20 mouse cellular contexts compared by ENCODE assay signal in genomic region chr14:26981494-26982149, GRCm38 (mm10). TPM values are rescaled to one million over a fixed set of nuclear protein-coding genes. Genes with fewer than 3 reads are reported as not detected.
DNase-seq lines count a peak whose midpoint lies in the region; ATAC-seq and TF ChIP-seq lines count a peak whose summit lies in the region.
"Had no signal": no experiment of that assay in that cellular context is flagged by ENCODE, and none has a peak within 500 bp of the region (broad histone marks: within the 10 kb centered on the region; RNA-seq: fewer than 3 reads in every experiment).

No protein-coding gene starts in this region.

- no peaks in the 10 kb centered on the region for H3K27me3 ChIP-seq in heart, embryonic 10.5 days (ENCODE audit: insufficient read depth, poor library complexity, severe bottlenecking)
- no peaks in the 10 kb centered on the region for H3K27me3 ChIP-seq in kidney, postnatal 0 days (ENCODE audit: insufficient read depth, low read length)
- no peaks in the 10 kb centered on the region for H3K27me3 ChIP-seq in kidney, embryonic 14.5 days (ENCODE audit: control insufficient read depth, insufficient read depth, low read length)
- H3K27me3 ChIP-seq in E14TG2a.4 (ENCODE audit: insufficient read depth, low read length): peaks cover 4% of the 10 kb centered on the region; the same call in 1 of the 2 replicates
- H3K27me3 ChIP-seq: forebrain, embryonic 15.5 days; heart, embryonic 12.5 days had no signal

- no peak overlapping the region for H3K4me3 ChIP-seq in heart, embryonic 10.5 days
- H3K4me3 ChIP-seq in kidney, postnatal 0 days (replicated peaks; ENCODE audit: low read depth, low read length): no peak overlapping the region
- no peak overlapping the region for H3K4me3 ChIP-seq in kidney, embryonic 14.5 days (ENCODE audit: low read length)
- 0 out of 2 replicates have a peak overlapping the region, but pooled peaks have one; percentile 37 for H3K4me3 ChIP-seq in E14TG2a.4 (replicated peaks; ENCODE audit: low read length)
- H3K4me3 ChIP-seq: embryonic facial prominence, embryonic 10.5 days; erythroblast, embryonic 14.5 days; forebrain, embryonic 15.5 days; heart, embryonic 12.5 days; liver, embryonic 12.5 days had no signal

- H3K4me2 ChIP-seq in kidney, postnatal 0 days (ENCODE audit: low read length): no peak overlapping the region
- H3K4me2 ChIP-seq in kidney, embryonic 14.5 days (replicated peaks; ENCODE audit: low read depth, low read length): no peak overlapping the region
- H3K4me2 ChIP-seq: forebrain, embryonic 15.5 days; heart, embryonic 12.5 days; liver, embryonic 12.5 days; midbrain, embryonic 11.5 days had no signal

- ATAC-seq in kidney, postnatal 0 days (replicated peaks; ENCODE audit: low FRiP score, low read depth): no peak
- no peak for ATAC-seq in kidney, embryonic 14.5 days (ENCODE audit: low FRiP score, low TSS enrichment)
- ATAC-seq: forebrain, embryonic 15.5 days; inflammation-experienced regulatory T-cells, adult 6 months; liver, embryonic 12.5 days had no signal

- peak; percentile 63 for TF ChIP-seq CTCF in kidney, postnatal 0 days (IDR thresholded peaks at IDR 0.05; ENCODE audit: low read depth)
- no peak for TF ChIP-seq CTCF in E14TG2a.4 (conservative IDR thresholded peaks at IDR 0.05; ENCODE audit: low read length)

- no peak overlapping the region for H3K27ac ChIP-seq in heart, embryonic 10.5 days
- no peak overlapping the region for H3K27ac ChIP-seq in kidney, postnatal 0 days
- H3K27ac ChIP-seq in kidney, embryonic 14.5 days (ENCODE audit: low read depth, low read length): no peak overlapping the region
- H3K27ac ChIP-seq: embryonic facial prominence, embryonic 10.5 days; forebrain, embryonic 15.5 days; liver, embryonic 12.5 days had no signal

- H3K9me3 ChIP-seq in heart, embryonic 10.5 days: peaks cover 5% of the 10 kb centered on the region; the same call in 1 of the 2 replicates
- H3K9me3 ChIP-seq in kidney, postnatal 0 days (replicated peaks; ENCODE audit: low read length): no peaks in the 10 kb centered on the region
- H3K9me3 ChIP-seq in kidney, embryonic 14.5 days (ENCODE audit: control insufficient read depth, low read length): peaks cover 7% of the 10 kb centered on the region; the same call in 1 of the 2 replicates
- peaks cover 7% of the 10 kb centered on the region for H3K9me3 ChIP-seq in E14TG2a.4 (ENCODE audit: low read length)
- H3K9me3 ChIP-seq: G1E; liver, embryonic 12.5 days had no signal

- 60% methylated on average over 5 of the region's 5 CpGs for WGBS in heart, embryonic 10.5 days
- 75% methylated on average over 5 of the region's 5 CpGs for WGBS in kidney, postnatal 0 days
- 69% methylated on average over 5 of the region's 5 CpGs for WGBS in kidney, embryonic 14.5 days

- peaks cover 4% of the 10 kb centered on the region for H3K36me3 ChIP-seq in heart, embryonic 10.5 days
- H3K36me3 ChIP-seq in kidney, postnatal 0 days (ENCODE audit: insufficient read depth, low read length): no peaks in the 10 kb centered on the region
- no peaks in the 10 kb centered on the region for H3K36me3 ChIP-seq in kidney, embryonic 14.5 days (ENCODE audit: control insufficient read depth, insufficient read depth, low read length)
- H3K36me3 ChIP-seq in E14TG2a.4 (ENCODE audit: insufficient read depth, low read length): no peaks in the 10 kb centered on the region
- H3K36me3 ChIP-seq: embryonic facial prominence, embryonic 10.5 days; forebrain, embryonic 15.5 days; G1E; heart, embryonic 12.5 days; liver, embryonic 12.5 days had no signal

- no peak overlapping the region for H3K9ac ChIP-seq in kidney, postnatal 0 days (ENCODE audit: low read depth, low read length)
- H3K9ac ChIP-seq in kidney, embryonic 14.5 days (ENCODE audit: low read depth, low read length): no peak overlapping the region
- H3K9ac ChIP-seq: forebrain, embryonic 15.5 days; heart, embryonic 12.5 days; liver, embryonic 12.5 days had no signal

- DNase-seq in heart, adult 11 months: peak; percentile 66
- DNase-seq in heart, embryonic 10.5 days (ENCODE audit: low spot score): no peak
- DNase-seq in kidney, postnatal 0 days (ENCODE audit: low spot score): no peak
- peak; percentile 16 for DNase-seq in brain, adult 2 months (ENCODE audit: low read depth, low spot score)
- DNase-seq in cerebellum, postnatal 14 days: no peak
- DNase-seq in spleen, postnatal 14 days (ENCODE audit: low spot score in 2 of 2): no peak
- DNase-seq: cerebellum, postnatal 25 days; thymus, postnatal 14 days had no signal

- peaks cover 10% of the 10 kb centered on the region for H3K4me1 ChIP-seq in heart, embryonic 10.5 days
- H3K4me1 ChIP-seq in kidney, postnatal 0 days (replicated peaks; ENCODE audit: insufficient read depth, low read length): no peaks in the 10 kb centered on the region
- 0 out of 2 replicates have a peak, but pooled peaks cover 4% of the 10 kb centered on the region for H3K4me1 ChIP-seq in kidney, embryonic 14.5 days (ENCODE audit: control insufficient read depth, insufficient read depth, low read length)
- peaks cover 31% of the 10 kb centered on the region for H3K4me1 ChIP-seq in E14TG2a.4 (replicated peaks; ENCODE audit: low read depth, low read length)

RNA-seq across cellular contexts. Expression of gene Appl1, which starts 10.6 kb away (rescaled TPM):
- 26.3 and 29.7 TPM in 2 replicates for polyA plus RNA-seq in heart, embryonic 10.5 days (2016; fragmentation: Nextera tagmentation; extraction: Ambion mirVana)
- polyA plus RNA-seq in kidney, postnatal 0 days (2015; fragmentation: Nextera tagmentation; extraction: Ambion mirVana): 36.6 and 38.8 TPM in 2 replicates
- 48.8 and 55.6 TPM in 2 replicates for polyA plus RNA-seq in kidney, embryonic 14.5 days (2014; fragmentation: Nextera tagmentation; extraction: Ambion mirVana)

RNA-seq across cellular contexts. Expression of gene Hesx1, which starts 12.6 kb away (rescaled TPM):
- 1.5 and 1.9 TPM in 2 replicates for polyA plus RNA-seq in heart, embryonic 10.5 days (2016; fragmentation: Nextera tagmentation; extraction: Ambion mirVana)
- 1.9 and 2.3 TPM in 2 replicates for polyA plus RNA-seq in kidney, postnatal 0 days (2015; fragmentation: Nextera tagmentation; extraction: Ambion mirVana)
- polyA plus RNA-seq in kidney, embryonic 14.5 days (2014; fragmentation: Nextera tagmentation; extraction: Ambion mirVana): 0.99 and 1.4 TPM in 2 replicates
- polyA plus RNA-seq: forebrain, embryonic 15.5 days; G1E; midbrain, embryonic 11.5 days; small intestine, adult 2 months; stomach, embryonic 14.5 days had no signal

RNA-seq across cellular contexts. Expression of gene Il17rd, which starts 57.1 kb away (rescaled TPM):
- 2.6 and 3.0 TPM in 2 replicates for polyA plus RNA-seq in heart, embryonic 10.5 days (2016; fragmentation: Nextera tagmentation; extraction: Ambion mirVana)
- 3.9 TPM in 2 replicates for polyA plus RNA-seq in kidney, postnatal 0 days (2015; fragmentation: Nextera tagmentation; extraction: Ambion mirVana)
- 6.8 and 9.2 TPM in 2 replicates for polyA plus RNA-seq in kidney, embryonic 14.5 days (2014; fragmentation: Nextera tagmentation; extraction: Ambion mirVana)
- polyA plus RNA-seq: G1E had no signal

Comparison
In these comparisons a context has a peak if more than half of its experiments do, and no peak if none do; other contexts are left out.
1. DNase-seq: peak in heart, adult 11 months (single experiment) and brain, adult 2 months (single experiment); none in heart, embryonic 10.5 days (single experiment), kidney, postnatal 0 days (single experiment), cerebellum, postnatal 14 days (0 of 2) and spleen, postnatal 14 days (0 of 2).